Comparison of ENCODE assay signal across 8 mouse cellular contexts in genomic region chr2:180455723-180456698, GRCm38 (mm10). TPM values are rescaled to one million over a fixed set of nuclear protein-coding genes. Genes with fewer than 3 reads are reported as not detected.
A peak's percentile ranks its signal among the peaks of the same experiment; 100 is the strongest.
DNase-seq lines count a peak whose midpoint lies in the region; ATAC-seq lines count a peak whose summit lies in the region.

Slco4a1 (plus strand) TSS chr2:180456245.

- DNase-seq in Muller cell, postnatal 12 days (ENCODE audit: inconsistent ontology term) = peak; percentile 93
- DNase-seq in cerebellum, adult 9-10 months = peak; percentile 90
- peak; percentile 28 to 55 for DNase-seq in frontal cortex, postnatal 25 days (ENCODE audit: low spot score in 2 of 2)
- DNase-seq in left cerebral cortex, adult 11 months (ENCODE audit: low spot score) = peak; percentile 19
- peak; percentile 88 to 90 for DNase-seq in lung, postnatal 4 days
- peak; percentile 94 for DNase-seq in retina, postnatal 1 day
- peak; percentile 95 for DNase-seq in thymus, postnatal 4 days

- no peaks in the 10 kb centered on the region for H3K36me3 ChIP-seq in hindbrain, embryonic 13.5 days

- H3K4me2 ChIP-seq in hindbrain, embryonic 13.5 days = peak within 1 kb of the TSS; percentile 87

- peak within 1 kb of the TSS; percentile 53 for H3K4me3 ChIP-seq in hindbrain, embryonic 13.5 days

- 2% methylated on average over 65 of the region's 65 CpGs for WGBS in hindbrain, embryonic 13.5 days

- ATAC-seq in hindbrain, embryonic 13.5 days (ENCODE audit: low FRiP score) = peak; percentile 86

- H3K9me3 ChIP-seq in hindbrain, embryonic 13.5 days = no peaks in the 10 kb centered on the region

- H3K27me3 ChIP-seq in hindbrain, embryonic 13.5 days = peaks cover 77% of the 10 kb centered on the region

- peaks cover 30% of the 10 kb centered on the region for H3K4me1 ChIP-seq in hindbrain, embryonic 13.5 days (replicated peaks)

- peak within 1 kb of the TSS; percentile 58 for H3K9ac ChIP-seq in hindbrain, embryonic 13.5 days

- no peak within 1 kb of the TSS for H3K27ac ChIP-seq in hindbrain, embryonic 13.5 days

RNA-seq across cellular contexts. Expression of gene Slco4a1, which starts in this region (rescaled TPM):
- 1.9 and 2.2 TPM in 2 replicates for polyA plus RNA-seq in hindbrain, embryonic 13.5 days (2015; fragmentation: Nextera tagmentation; extraction: Ambion mirVana)

Comparison
In these comparisons a context has a peak if more than half of its experiments do, and no peak if none do; other contexts are left out.
1. DNase-seq: peak in every context shown above with its lines; median percentile 95 in thymus, postnatal 4 days; 94 in retina, postnatal 1 day; 93 in Muller cell, postnatal 12 days; 90 in cerebellum, adult 9-10 months; 89 in lung, postnatal 4 days; 42 in frontal cortex, postnatal 25 days; 19 in left cerebral cortex, adult 11 months.